Mouse (Mus musculus): ENCODE results near the gene Rgs2. TPM values are rescaled to one million over a fixed set of nuclear protein-coding genes. Genes with fewer than 3 reads are reported as not detected.
A peak's percentile ranks its signal among the peaks of the same experiment; 100 is the strongest.

The Rgs2 gene
- polyA plus RNA-seq, 1 experiment, result 3.6 TPM

GRCm38 (mm10) chr1:144006542-144006941 is 2.6 kb upstream of the Rgs2 start:
- Histone ChIP-seq H3K4me2 (ENCODE audit: low read depth) (peak overlapping the region; percentile 76), H3K27me3 (ENCODE audit: control insufficient read depth, insufficient read depth, insufficient read length) (no peaks in the 10 kb centered on the region), H3K36me3 (ENCODE audit: control insufficient read depth, insufficient read depth) (no peaks in the 10 kb centered on the region), H3K4me3 (peak overlapping the region; percentile 11), H3ac (ENCODE audit: control insufficient read depth, insufficient read length) (no peak overlapping the region), H3K79me2 (ENCODE audit: control insufficient read depth, insufficient read depth) (no peaks in the 10 kb centered on the region)
- TF ChIP-seq MYOG (IDR thresholded peaks at IDR 0.05; ENCODE audit: control insufficient read depth in 1 of 3, insufficient read depth in 1 of 3, insufficient read length in 2 of 3, low read depth in 2 of 3) (peak in 1 of 3 experiments; percentile 14), TCF12 (IDR thresholded peaks at IDR 0.05; ENCODE audit: insufficient read depth, poor library complexity, severe bottlenecking) (peak; percentile 16), POLR2A (IDR thresholded peaks at IDR 0.05; ENCODE audit: insufficient read length, low read depth) (no peak), CEBPB (IDR thresholded peaks at IDR 0.05; ENCODE audit: insufficient read depth, poor library complexity, severe bottlenecking) (peak; percentile 79)

GRCm38 (mm10) chr1:144005648-144006047 is 1.7 kb upstream of the Rgs2 start:
- H3K4me2 ChIP-seq (ENCODE audit: low read depth), result no peak overlapping the region
- TF ChIP-seq MYOD1 (IDR thresholded peaks at IDR 0.05; ENCODE audit: control insufficient read depth in 1 of 3, insufficient read length in 2 of 3, low read depth in 2 of 3) (no peak), E2F4 (IDR thresholded peaks at IDR 0.05; ENCODE audit: insufficient read depth) (no peak), USF1 (IDR thresholded peaks at IDR 0.05; ENCODE audit: low read depth) (no peak), POLR2AphosphoS2 (IDR thresholded peaks at IDR 0.05; ENCODE audit: insufficient read length, low read depth) (no peak), TCF3 (IDR thresholded peaks at IDR 0.05; ENCODE audit: insufficient read length, low read depth) (no peak), MYOG (IDR thresholded peaks at IDR 0.05; ENCODE audit: control insufficient read depth in 1 of 3, insufficient read depth in 1 of 3, insufficient read length in 2 of 3, low read depth in 2 of 3) (no peak), POLR2A (IDR thresholded peaks at IDR 0.05; ENCODE audit: insufficient read length, low read depth) (no peak), TCF12 (IDR thresholded peaks at IDR 0.05; ENCODE audit: insufficient read depth, poor library complexity, severe bottlenecking) (no peak), MAX (IDR thresholded peaks at IDR 0.05; ENCODE audit: low read depth) (no peak), SRF (IDR thresholded peaks at IDR 0.05; ENCODE audit: control insufficient read depth, insufficient read length, low read depth) (no peak)
- no peaks in the 10 kb centered on the region for H3K79me2 ChIP-seq (ENCODE audit: control insufficient read depth, insufficient read depth)
- no peak overlapping the region for H3ac ChIP-seq (ENCODE audit: control insufficient read depth, insufficient read length)
- peaks cover 5% of the 10 kb centered on the region for H3K36me3 ChIP-seq (ENCODE audit: control insufficient read depth, insufficient read depth)
- H3K27me3 ChIP-seq (ENCODE audit: control insufficient read depth, insufficient read depth, insufficient read length), result no peaks in the 10 kb centered on the region
- no peak overlapping the region for H3K4me3 ChIP-seq

GRCm38 (mm10) chr1:144004741-144005140 is 780 bp upstream of the Rgs2 start:
- Histone ChIP-seq H3K79me2 (ENCODE audit: control insufficient read depth, insufficient read depth) (no peaks in the 10 kb centered on the region), H3K36me3 (ENCODE audit: control insufficient read depth, insufficient read depth) (peaks cover 5% of the 10 kb centered on the region), H3ac (ENCODE audit: control insufficient read depth, insufficient read length) (peak overlapping the region; percentile 20), H3K27me3 (ENCODE audit: control insufficient read depth, insufficient read depth, insufficient read length) (no peaks in the 10 kb centered on the region), H3K4me3 (peak overlapping the region; percentile 41), H3K4me2 (ENCODE audit: low read depth) (peak overlapping the region; percentile 68)
- TF ChIP-seq POLR2A (IDR thresholded peaks at IDR 0.05; ENCODE audit: insufficient read length, low read depth), result no peak

GRCm38 (mm10) chr1:144003416-144003815 is 545 bp downstream of the Rgs2 start:
- Histone ChIP-seq H3K79me2 (ENCODE audit: control insufficient read depth, insufficient read depth) (no peaks in the 10 kb centered on the region), H3K4me3 (peak overlapping the region; percentile 41), H3K4me2 (ENCODE audit: low read depth) (peak overlapping the region; percentile 78), H3K27me3 (ENCODE audit: control insufficient read depth, insufficient read depth, insufficient read length) (no peaks in the 10 kb centered on the region), H3ac (ENCODE audit: control insufficient read depth, insufficient read length) (peak overlapping the region; percentile 20), H3K36me3 (ENCODE audit: control insufficient read depth, insufficient read depth) (peaks cover 5% of the 10 kb centered on the region)
- TF ChIP-seq MYOG (IDR thresholded peaks at IDR 0.05; ENCODE audit: control insufficient read depth in 1 of 3, insufficient read depth in 1 of 3, insufficient read length in 2 of 3, low read depth in 2 of 3), result no peak
- TF ChIP-seq POLR2AphosphoS2 (IDR thresholded peaks at IDR 0.05; ENCODE audit: insufficient read length, low read depth), result no peak
- no peak for TF ChIP-seq MAX (IDR thresholded peaks at IDR 0.05; ENCODE audit: low read depth)
- TF ChIP-seq POLR2A (IDR thresholded peaks at IDR 0.05; ENCODE audit: insufficient read length, low read depth), result no peak
- TF ChIP-seq TCF3 (IDR thresholded peaks at IDR 0.05; ENCODE audit: insufficient read length, low read depth), result no peak
- TF ChIP-seq TCF12 (IDR thresholded peaks at IDR 0.05; ENCODE audit: insufficient read depth, poor library complexity, severe bottlenecking), result no peak
- no peak for TF ChIP-seq REST (IDR thresholded peaks at IDR 0.05; ENCODE audit: insufficient read depth, insufficient read length)
- no peak for TF ChIP-seq USF1 (IDR thresholded peaks at IDR 0.05; ENCODE audit: low read depth)
- no peak for TF ChIP-seq MYOD1 (IDR thresholded peaks at IDR 0.05; ENCODE audit: control insufficient read depth in 1 of 3, insufficient read length in 2 of 3, low read depth in 2 of 3)
- no peak for TF ChIP-seq E2F4 (IDR thresholded peaks at IDR 0.05; ENCODE audit: insufficient read depth)
- TF ChIP-seq CEBPB (IDR thresholded peaks at IDR 0.05; ENCODE audit: insufficient read depth, poor library complexity, severe bottlenecking), result no peak

- TF ChIP-seq POLR2AphosphoS2 (IDR thresholded peaks at IDR 0.05; ENCODE audit: insufficient read length, low read depth), result no peak
- no peak for TF ChIP-seq MAX (IDR thresholded peaks at IDR 0.05; ENCODE audit: low read depth)
- no peak for TF ChIP-seq TCF3 (IDR thresholded peaks at IDR 0.05; ENCODE audit: insufficient read length, low read depth)
- no peak for TF ChIP-seq USF1 (IDR thresholded peaks at IDR 0.05; ENCODE audit: low read depth)
- TF ChIP-seq CEBPB (IDR thresholded peaks at IDR 0.05; ENCODE audit: insufficient read depth, poor library complexity, severe bottlenecking), result no peak
- no peak for TF ChIP-seq E2F4 (IDR thresholded peaks at IDR 0.05; ENCODE audit: insufficient read depth)
- TF ChIP-seq SRF (IDR thresholded peaks at IDR 0.05; ENCODE audit: control insufficient read depth, insufficient read length, low read depth), result no peak
- TF ChIP-seq MYOD1 (IDR thresholded peaks at IDR 0.05; ENCODE audit: control insufficient read depth in 1 of 3, insufficient read length in 2 of 3, low read depth in 2 of 3), result no peak
- no peak for TF ChIP-seq TCF12 (IDR thresholded peaks at IDR 0.05; ENCODE audit: insufficient read depth, poor library complexity, severe bottlenecking)
- no peak for TF ChIP-seq MYOG (IDR thresholded peaks at IDR 0.05; ENCODE audit: control insufficient read depth in 1 of 3, insufficient read depth in 1 of 3, insufficient read length in 2 of 3, low read depth in 2 of 3)
- no peak for TF ChIP-seq POLR2A (IDR thresholded peaks at IDR 0.05; ENCODE audit: insufficient read length, low read depth)
- TF ChIP-seq REST (IDR thresholded peaks at IDR 0.05; ENCODE audit: insufficient read depth, insufficient read length), result no peak
- H3K36me3 ChIP-seq (ENCODE audit: control insufficient read depth, insufficient read depth), result peaks cover 5% of the 10 kb centered on the region
- H3K79me2 ChIP-seq (ENCODE audit: control insufficient read depth, insufficient read depth), result no peaks in the 10 kb centered on the region
Measured at GRCm38 (mm10) chr1:144002715-144003066, 1.3 kb downstream of the Rgs2 start.

More at GRCm38 (mm10) chr1:144002715-144003066, 1.3 kb downstream of the Rgs2 start:
- peak overlapping the region; percentile 41 for H3K4me3 ChIP-seq
- no peaks in the 10 kb centered on the region for H3K27me3 ChIP-seq (ENCODE audit: control insufficient read depth, insufficient read depth, insufficient read length)
- H3K4me2 ChIP-seq (ENCODE audit: low read depth), result peak overlapping the region; percentile 78
- H3ac ChIP-seq (ENCODE audit: control insufficient read depth, insufficient read length), result no peak overlapping the region

All from myocyte (in vitro differentiated cells).